Mouse (Mus musculus) hindbrain, embryonic 10.5 days (tissue): Measurements from ENCODE around the gene AI597479. TPM values are rescaled to one million over a fixed set of nuclear protein-coding genes. Genes with fewer than 3 reads are reported as not detected.
A peak's percentile ranks its signal among the peaks of the same experiment; 100 is the strongest.

Experiments
- DNase-seq: peaks from one replicate; pipeline ENCODE4 v3.0.0-alpha.2; 2017; ENCODE audit warnings: low spot score
- H3K27ac ChIP-seq: fragments of 300-500 bp; sonication (generic); 2 replicates; pipeline ENCODE4 v1.5.1; 2016; ENCODE audit warnings: mild to moderate bottlenecking, moderate library complexity
- H3K27me3 ChIP-seq: fragments of 300-500 bp; sonication (generic); 2 replicates; pipeline ENCODE4 v1.6.1; 2016; ENCODE audit warnings: mild to moderate bottlenecking; ENCODE audit not compliant: poor library complexity, insufficient read depth, severe bottlenecking
- H3K36me3 ChIP-seq: fragments of 300-500 bp; sonication (generic); 2 replicates; pipeline ENCODE4 v1.6.1; 2016; ENCODE audit warnings: mild to moderate bottlenecking, moderate library complexity
- H3K4me1 ChIP-seq: fragments of 300-500 bp; sonication (generic); replicated peaks from 2 replicates; pipeline ENCODE4 v1.6.1; 2016; ENCODE audit warnings: mild to moderate bottlenecking
- H3K4me3 ChIP-seq: fragments of 300-500 bp; sonication (generic); 2 replicates; pipeline ENCODE4 v1.5.1; 2016; ENCODE audit warnings: mild to moderate bottlenecking, moderate library complexity
- H3K9me3 ChIP-seq: fragments of 300-500 bp; sonication (generic); 2 replicates; pipeline ENCODE4 v1.6.1; 2016; ENCODE audit warnings: mild to moderate bottlenecking, moderate library complexity
- WGBS: fragments of 180-500 bp; shearing (Covaris S2); methylation state at CpG from one replicate; pipeline ENCODE4 v1.1.7; 2016; 5-methylcytosine and 5-hydroxymethylcytosine counted together
- polyA plus RNA-seq: library from polyadenylated mRNA; unstranded; fragments of >200 nt; fragmentation: Nextera tagmentation; extraction: Ambion mirVana; gene quantifications from 2 replicates; pipeline ENCODE4 v1.2.1, GENCODE M21; 2016

AI597479 gene
- polyA plus RNA-seq, 1 experiment from 2014 or later, result 34.9 TPM

DNA sequence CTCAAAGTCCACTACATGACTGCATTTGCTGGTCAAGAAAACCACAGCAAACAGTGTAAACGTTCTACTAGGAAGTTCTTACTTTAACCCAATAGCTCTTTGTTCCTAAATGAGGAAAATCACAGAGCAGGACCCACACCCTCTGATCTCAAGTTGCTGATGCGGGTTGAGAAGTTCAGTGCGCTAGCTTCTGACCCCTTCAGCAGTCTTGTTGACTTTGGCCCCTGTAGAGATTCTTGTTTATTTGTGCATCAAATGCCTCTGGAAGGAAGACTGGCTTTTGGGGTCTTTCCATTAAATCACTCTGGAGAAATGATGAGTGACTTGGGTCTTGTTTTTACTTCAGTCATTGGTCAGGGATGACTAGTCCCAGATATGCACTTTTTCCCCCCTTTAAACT is 51.7 kb downstream of the AI597479 start:
- no peak overlapping the region for H3K27ac ChIP-seq
- WGBS, result 71% methylated on average over 3 of the region's 3 CpGs
- no peaks in the 10 kb centered on the region for H3K4me1 ChIP-seq
- H3K4me3 ChIP-seq, result no peak overlapping the region
- no peaks in the 10 kb centered on the region for H3K9me3 ChIP-seq
- no peak for DNase-seq
- H3K27me3 ChIP-seq, result no peaks in the 10 kb centered on the region
- H3K36me3 ChIP-seq, result no peaks in the 10 kb centered on the region

DNA sequence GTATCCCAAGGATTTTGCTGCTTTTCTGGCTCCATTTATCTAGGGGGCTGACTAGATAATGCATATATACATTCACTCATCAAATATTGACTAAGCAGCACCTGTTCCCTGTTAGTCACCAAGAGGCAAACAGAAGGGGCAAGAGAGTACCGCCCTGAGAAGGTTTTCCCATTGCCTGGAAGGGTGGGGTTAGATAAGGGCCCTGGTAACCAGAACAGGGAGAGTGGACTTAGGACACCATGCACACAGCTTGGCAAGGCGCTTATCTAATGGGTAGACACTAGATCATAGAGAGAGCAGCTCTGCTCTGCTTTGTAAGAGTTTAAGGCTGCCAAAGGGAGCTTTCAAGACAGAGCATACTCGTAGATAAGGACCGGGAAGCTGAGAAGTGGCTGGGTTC is 54.1 kb downstream of the AI597479 start:
- H3K4me3 ChIP-seq, result no peak overlapping the region
- no peaks in the 10 kb centered on the region for H3K4me1 ChIP-seq
- no peaks in the 10 kb centered on the region for H3K27me3 ChIP-seq
- H3K9me3 ChIP-seq, result no peaks in the 10 kb centered on the region
- 87% methylated on average over 4 of the region's 4 CpGs for WGBS
- no peaks in the 10 kb centered on the region for H3K36me3 ChIP-seq
- no peak for DNase-seq
- H3K27ac ChIP-seq, result no peak overlapping the region

DNA sequence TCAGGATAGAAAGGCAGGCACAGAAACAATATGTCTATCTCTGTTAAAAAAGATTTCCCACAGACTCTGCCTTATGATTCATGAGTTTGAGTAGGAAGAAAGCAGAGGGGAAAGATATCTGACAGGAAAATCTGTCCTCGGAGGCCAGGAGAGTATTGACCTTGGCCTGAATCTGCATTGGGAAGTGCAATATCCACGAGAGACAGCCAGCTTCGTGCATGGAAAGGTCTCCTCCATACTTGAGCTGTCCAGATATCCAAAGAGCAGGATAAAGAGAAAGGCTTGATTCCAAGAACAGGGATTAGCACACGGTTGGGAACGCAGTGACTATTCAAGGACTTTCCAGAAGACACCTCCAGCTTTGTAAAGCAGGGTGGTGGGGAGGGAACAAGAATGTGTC is 55.0 kb downstream of the AI597479 start:
- Histone ChIP-seq H3K9me3 (no peaks in the 10 kb centered on the region), H3K36me3 (no peaks in the 10 kb centered on the region), H3K4me1 (no peaks in the 10 kb centered on the region), H3K27ac (no peak overlapping the region), H3K4me3 (no peak overlapping the region), H3K27me3 (no peaks in the 10 kb centered on the region)
- no peak for DNase-seq
- 85% methylated on average over 5 of the region's 5 CpGs for WGBS

DNA sequence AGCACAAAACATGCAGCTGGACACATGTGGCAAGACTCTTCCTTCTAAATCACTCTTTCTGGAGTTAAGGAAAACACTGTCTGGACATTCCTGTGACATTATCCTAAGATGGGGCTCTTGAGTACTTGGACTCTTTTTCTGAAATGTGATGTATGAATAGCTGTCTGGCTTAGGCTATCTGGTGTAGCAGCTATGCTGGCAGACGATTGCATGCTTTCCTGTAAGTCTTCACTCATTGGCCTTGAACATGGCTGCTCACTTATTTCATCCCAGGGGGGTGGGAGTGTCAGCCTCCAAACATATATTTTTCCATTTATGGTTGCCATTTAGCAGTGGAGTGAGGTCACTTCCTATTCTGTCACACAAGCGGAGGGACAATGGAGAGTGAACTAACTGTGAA is 56.0 kb downstream of the AI597479 start:
- Histone ChIP-seq H3K4me3 (no peak overlapping the region), H3K9me3 (no peaks in the 10 kb centered on the region), H3K4me1 (0 out of 2 replicates have a peak, but pooled peaks cover 4% of the 10 kb centered on the region), H3K36me3 (no peaks in the 10 kb centered on the region), H3K27me3 (no peaks in the 10 kb centered on the region), H3K27ac (no peak overlapping the region)
- WGBS, result 91% methylated on average over 2 of the region's 2 CpGs
- DNase-seq, result no peak

DNA sequence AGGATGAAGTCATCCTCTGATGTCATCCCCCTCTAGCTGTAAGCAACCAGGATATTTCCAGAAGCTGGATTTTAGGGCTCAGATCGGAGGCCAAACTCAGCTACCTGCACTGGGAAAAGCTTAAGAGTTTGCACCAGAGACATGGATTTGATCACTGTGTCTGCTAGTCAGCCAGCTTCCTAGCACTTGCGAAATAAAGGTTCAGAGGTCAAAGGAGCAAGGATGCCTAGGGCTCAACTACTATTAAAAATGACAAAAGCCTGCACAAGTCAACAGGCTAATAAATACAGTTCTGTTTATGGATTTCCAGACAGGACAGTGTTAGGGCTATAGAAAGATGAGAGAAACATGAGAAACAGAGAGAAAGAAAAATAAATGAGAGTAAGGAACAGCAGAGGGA is 59.4 kb downstream of the AI597479 start:
- peaks cover 4% of the 10 kb centered on the region for H3K27me3 ChIP-seq
- 75% methylated on average over 2 of the region's 2 CpGs for WGBS
- no peaks in the 10 kb centered on the region for H3K36me3 ChIP-seq
- H3K4me1 ChIP-seq, result peaks cover 9% of the 10 kb centered on the region
- no peak overlapping the region for H3K4me3 ChIP-seq
- no peak overlapping the region for H3K27ac ChIP-seq
- DNase-seq, result no peak
- H3K9me3 ChIP-seq, result no peaks in the 10 kb centered on the region

DNA sequence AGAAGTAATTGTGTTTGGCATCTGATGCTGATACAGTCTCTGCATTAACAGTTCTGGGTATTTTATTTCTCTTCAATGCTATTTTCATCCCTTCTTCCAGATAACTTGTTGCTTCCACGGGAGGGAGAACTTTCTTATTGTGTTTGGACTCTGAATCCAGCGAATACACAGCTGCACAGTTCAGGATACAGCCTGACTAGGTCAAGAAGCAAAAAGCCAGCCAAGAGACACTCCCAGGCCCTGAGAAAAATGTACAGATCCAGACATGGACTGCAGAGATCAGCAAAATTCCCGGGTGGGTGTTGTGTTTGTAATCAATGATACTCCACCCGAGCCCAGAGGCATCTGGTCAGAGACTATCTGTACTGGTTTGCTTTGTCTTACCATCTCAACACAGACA is 60.9 kb downstream of the AI597479 start:
- 72% methylated on average over 4 of the region's 4 CpGs for WGBS
- no peaks in the 10 kb centered on the region for H3K36me3 ChIP-seq
- no peaks in the 10 kb centered on the region for H3K9me3 ChIP-seq
- H3K4me3 ChIP-seq, result no peak overlapping the region
- peaks cover 21% of the 10 kb centered on the region for H3K4me1 ChIP-seq
- H3K27me3 ChIP-seq, result peaks cover 13% of the 10 kb centered on the region
- DNase-seq, result no peak
- H3K27ac ChIP-seq, result no peak overlapping the region

DNA sequence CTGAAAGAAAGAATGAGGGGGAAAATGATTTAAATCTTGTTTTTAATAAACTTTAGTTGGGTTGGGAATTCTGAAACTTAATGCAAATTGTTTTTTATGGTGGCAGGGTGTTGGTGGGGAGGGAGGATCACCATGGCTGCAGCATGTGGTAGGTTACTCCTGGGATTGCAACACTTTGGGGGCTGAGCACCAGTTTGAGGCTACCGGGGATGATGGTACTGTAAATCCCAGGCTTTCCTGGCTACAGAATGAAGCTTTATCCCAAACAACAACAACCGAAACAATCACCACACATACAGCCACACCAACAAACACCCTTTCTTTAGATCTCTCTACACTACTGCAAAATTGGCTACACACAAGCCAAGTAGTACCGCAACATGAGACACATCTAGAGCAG is 63.9 kb downstream of the AI597479 start:
- no peak for DNase-seq
- 92% methylated on average over 3 of the region's 3 CpGs for WGBS

DNA sequence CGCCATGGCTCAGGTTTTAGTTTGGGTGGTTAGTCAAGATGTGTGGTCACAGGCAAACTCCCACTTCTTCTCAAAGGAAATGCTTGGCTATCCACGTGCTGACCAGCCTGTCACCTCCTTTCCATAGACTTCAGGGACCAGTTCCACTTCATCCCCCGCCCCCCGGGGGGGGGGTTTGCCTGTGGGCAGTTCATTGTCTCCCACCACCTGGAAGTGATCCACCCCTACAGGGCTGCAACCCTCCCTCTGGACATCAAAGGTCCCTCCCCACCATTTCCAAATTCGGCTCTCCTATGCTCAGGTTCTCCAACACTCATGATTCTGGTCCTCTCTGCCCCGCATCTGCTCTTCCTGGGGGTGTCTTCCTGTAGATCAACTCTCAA is 64.6 kb downstream of the AI597479 start:
- H3K9me3 ChIP-seq, result peaks cover 6% of the 10 kb centered on the region; the same call in 1 of the 2 replicates
- 4% methylated on average over 6 of the region's 6 CpGs for WGBS
- H3K36me3 ChIP-seq, result no peaks in the 10 kb centered on the region
- peaks cover 21% of the 10 kb centered on the region for H3K27me3 ChIP-seq
- peak overlapping the region; percentile 64 for H3K4me3 ChIP-seq
- DNase-seq, result peak; percentile 40
- H3K4me1 ChIP-seq, result peaks cover 21% of the 10 kb centered on the region
- peak overlapping the region; percentile 87 for H3K27ac ChIP-seq

More for the DNA sequence above, 63.9 kb downstream of the AI597479 start:
- H3K9me3 ChIP-seq, result peaks cover 6% of the 10 kb centered on the region; the same call in 1 of the 2 replicates
- H3K27ac ChIP-seq, result no peak overlapping the region
- H3K36me3 ChIP-seq, result no peaks in the 10 kb centered on the region
- H3K4me1 ChIP-seq, result peaks cover 21% of the 10 kb centered on the region
- no peak overlapping the region for H3K4me3 ChIP-seq
- peaks cover 21% of the 10 kb centered on the region for H3K27me3 ChIP-seq

DNA sequence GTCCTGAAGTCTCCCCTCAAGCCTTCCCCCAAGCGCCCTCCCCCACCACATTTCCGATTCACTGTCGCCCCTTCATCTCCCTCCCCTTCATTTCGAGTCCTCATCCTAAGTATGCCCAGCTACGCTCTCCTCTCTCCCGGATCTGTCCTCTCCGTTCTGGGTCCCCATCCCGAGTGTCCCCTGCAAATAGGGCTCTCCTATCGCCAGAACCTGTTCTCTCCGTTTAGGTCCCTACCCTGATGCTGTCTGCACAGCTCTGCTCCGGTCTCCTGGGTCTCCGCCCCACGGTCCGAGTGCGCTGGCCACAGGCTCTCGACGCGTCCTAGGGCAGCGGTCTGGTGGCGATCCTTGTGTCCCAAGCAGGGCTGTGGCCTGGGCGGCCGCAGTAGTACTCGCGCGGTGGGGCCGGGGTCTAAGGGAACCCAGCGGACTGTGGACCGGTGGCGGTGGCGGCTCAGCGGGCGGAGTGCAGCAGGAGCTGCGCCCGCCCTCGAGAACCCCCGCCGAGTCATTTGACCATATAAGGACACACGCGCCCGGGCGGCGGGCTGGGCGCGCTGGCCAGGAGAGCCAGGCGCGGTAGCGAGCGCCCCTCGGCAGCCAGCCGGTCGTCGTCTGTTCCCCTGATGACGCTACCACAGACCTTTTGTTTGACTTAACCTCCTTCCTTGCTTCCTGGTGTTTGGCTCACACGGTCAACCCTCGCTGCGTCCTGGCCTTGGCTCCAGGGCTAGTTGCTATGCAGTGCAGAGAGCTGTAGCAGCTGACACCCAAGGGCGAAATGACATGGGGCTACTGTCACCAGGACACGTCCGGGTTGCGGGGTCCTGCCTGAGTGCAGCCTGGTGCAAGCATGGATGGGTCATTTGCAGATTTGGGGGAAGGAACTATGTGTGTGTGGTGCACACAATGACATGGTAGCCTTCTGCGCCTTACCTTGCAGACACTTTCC is 65.2 kb downstream of the AI597479 start:
- peak; percentile 74 for DNase-seq
- Histone ChIP-seq H3K9me3 (peaks cover 6% of the 10 kb centered on the region; the same call in 1 of the 2 replicates), H3K27me3 (peaks cover 21% of the 10 kb centered on the region), H3K36me3 (no peaks in the 10 kb centered on the region), H3K27ac (peak overlapping the region; percentile 87), H3K4me3 (peak overlapping the region; percentile 64), H3K4me1 (peaks cover 21% of the 10 kb centered on the region)
- 5% methylated on average over 61 of the region's 61 CpGs for WGBS

DNA sequence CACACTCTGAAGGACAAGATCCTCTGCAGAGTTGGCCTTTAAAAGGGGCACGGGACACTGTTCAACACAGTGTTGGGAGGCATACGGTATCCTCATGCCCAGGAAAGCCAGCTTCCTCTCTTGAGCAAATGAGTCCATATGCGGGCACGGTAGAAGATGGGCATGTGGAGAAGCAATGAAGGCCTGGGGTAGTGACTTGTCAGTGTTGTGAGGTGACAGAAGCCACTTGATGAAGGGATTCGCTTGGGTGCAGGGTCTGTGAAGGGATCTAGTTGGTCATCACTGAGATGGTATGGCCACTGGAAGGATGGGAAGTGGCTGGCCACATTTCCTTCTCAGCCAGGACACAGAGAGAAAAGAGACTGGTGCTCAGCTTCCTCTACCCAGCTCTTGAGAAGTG is 66.1 kb downstream of the AI597479 start:
- DNase-seq, result no peak
- H3K4me1 ChIP-seq, result peaks cover 17% of the 10 kb centered on the region
- H3K27ac ChIP-seq, result no peak overlapping the region
- H3K9me3 ChIP-seq, result peaks cover 6% of the 10 kb centered on the region; the same call in 1 of the 2 replicates
- peaks cover 21% of the 10 kb centered on the region for H3K27me3 ChIP-seq
- H3K36me3 ChIP-seq, result no peaks in the 10 kb centered on the region
- no peak overlapping the region for H3K4me3 ChIP-seq
- 96% methylated on average over 5 of the region's 5 CpGs for WGBS

Other genes with a start within 250 kb of the AI597479 start
- gene Mrps9, start 247.5 kb upstream of the AI597479 start, polyA plus RNA-seq, result 49.6 and 53.8 TPM in 2 replicates
- gene Gpr45, start 145.8 kb upstream of the AI597479 start, polyA plus RNA-seq, result 13.0 and 13.1 TPM in 2 replicates
- gene Tgfbrap1, start 73 bp upstream of the AI597479 start, polyA plus RNA-seq, result 14.4 and 16.3 TPM in 2 replicates
- 7.6 and 11.2 TPM in 2 replicates for gene Fhl2, start 98.3 kb downstream of the AI597479 start, polyA plus RNA-seq